Mouse (Mus musculus) CD4-positive, CD25-positive, alpha-beta regulatory T cell, adult 2 months (primary cell): Measurements from ENCODE around the gene Lrrc28.

ENCODE experiments used
- DNase-seq: peaks from one replicate; pipeline ENCODE4 v3.0.0-alpha.2; 2012; ENCODE audit warnings: low read depth, low spot score

The Lrrc28 gene

DNA sequence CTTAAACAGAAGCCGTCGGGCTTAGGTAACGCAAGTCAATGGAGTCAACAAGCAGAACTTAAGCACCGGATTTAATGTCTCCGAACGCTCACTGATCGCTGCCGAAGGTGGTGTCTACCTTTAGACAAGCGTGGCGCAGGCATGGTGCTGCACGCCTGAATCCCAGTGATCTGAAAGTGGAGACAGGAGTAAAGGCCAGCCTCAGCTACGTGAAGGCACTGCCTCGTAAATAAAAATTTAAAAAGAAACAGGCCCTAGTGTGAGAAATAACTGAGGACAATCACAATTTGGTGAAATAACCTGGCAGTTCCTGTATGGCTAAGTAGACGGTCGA, 580 bp upstream of the Lrrc28 start:
- no peak for DNase-seq

- DNase-seq = peak; percentile 15
These were observed 777 bp downstream of the Lrrc28 start for GRCm38 (mm10) chr7:67644291-67644690.

DNA sequence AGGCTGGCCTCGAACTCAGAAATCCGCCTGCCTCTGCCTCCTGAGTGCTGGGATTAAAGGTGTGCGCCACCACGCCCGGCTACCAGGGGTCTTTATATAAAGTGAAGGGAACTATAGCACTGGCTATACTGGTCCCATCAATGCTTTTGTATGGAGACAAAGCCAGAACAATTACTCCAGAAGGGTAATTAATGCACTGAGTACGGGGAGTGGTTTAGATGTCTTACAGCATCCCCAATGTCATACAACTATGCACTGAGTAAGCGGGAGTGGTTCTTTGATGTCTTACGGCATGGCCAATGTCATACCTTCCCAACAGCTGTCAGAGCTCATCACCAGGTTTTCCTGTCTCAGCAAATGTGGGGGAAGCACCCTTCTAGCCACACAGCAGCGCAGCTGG, 2.1 kb downstream of the Lrrc28 start:
- DNase-seq = no peak

- DNase-seq = no peak
These were observed 6.1 kb downstream of the Lrrc28 start for GRCm38 (mm10) chr7:67639006-67639405.

DNA sequence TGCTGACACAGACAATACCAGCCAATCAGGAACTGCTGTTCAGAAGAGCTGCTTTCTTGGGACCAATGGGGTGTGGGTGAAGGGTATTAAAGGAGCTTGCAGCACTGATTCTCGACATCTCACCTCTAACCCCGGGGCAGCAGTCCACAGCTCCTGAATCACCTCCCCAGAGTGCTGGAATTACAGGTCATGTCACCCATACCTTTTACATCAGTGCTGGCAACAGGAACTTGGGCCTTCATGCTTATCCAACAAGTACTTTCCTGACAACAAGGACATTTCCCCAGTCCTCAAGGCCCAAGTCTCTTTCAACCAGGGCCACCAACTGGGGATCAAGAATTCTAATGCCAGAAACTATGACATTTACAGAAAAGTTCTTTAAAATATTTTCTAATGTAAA, 8.9 kb downstream of the Lrrc28 start:
- no peak for DNase-seq

GRCm38 (mm10) chr7:67634210-67634609, 10.9 kb downstream of the Lrrc28 start:
- no peak for DNase-seq

DNA sequence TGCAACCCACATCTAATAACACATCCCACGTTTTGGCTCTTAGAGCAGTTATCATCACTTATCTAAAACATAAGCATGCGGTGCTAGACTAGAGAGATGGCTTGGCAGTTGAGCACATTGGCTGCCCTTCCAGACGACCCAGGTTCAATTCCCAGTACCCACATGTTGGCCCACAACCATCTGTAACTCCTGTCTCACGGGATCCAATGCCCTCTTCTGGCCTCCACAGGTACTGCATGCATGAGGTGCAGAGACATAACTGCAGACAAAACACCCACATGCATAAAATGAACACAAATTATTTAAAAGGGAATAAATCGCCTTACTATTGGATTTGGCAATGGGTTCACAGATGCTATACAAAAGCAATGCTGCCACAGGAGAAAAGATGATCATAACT, 12.7 kb downstream of the Lrrc28 start:
- DNase-seq = peak; percentile 53

DNA sequence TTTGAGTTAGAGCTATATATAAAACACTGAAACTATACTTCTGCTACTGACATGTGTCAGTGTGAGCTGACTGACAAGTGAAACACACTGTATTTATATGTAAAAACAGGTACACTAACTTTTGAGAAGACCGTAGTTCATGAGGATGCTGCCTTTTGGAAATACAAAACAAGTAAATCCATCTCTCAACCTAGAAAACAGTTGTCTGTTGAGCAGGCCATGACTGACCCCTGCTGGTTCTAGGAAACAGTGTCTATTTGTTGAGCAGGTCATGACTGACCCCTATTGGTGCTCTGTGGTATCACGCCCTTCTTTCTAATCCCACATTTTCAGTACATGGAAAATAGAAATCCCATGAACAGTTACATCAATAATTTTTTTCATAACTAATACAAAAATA, 14.3 kb downstream of the Lrrc28 start:
- DNase-seq = peak; percentile 88

DNA sequence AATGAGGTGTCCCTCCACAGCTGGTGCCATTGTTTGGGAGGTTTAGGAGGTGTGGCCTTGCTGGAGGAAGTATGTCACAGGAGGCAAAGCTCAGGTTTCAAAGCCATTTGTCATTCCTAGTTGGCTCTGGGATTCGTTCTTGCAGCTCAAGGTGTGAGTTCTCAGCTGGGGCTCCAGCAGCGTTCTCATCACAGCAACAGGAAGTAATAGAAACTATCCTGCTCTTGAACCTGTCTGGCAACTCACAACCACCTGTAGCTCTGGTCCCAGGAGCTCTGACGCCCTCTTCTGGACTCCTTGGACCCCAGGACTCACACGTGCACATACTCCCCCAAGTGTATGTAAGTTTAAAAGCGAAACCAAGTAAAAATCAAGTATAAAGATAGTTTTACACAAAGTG, 15.4 kb downstream of the Lrrc28 start:
- DNase-seq = no peak

DNA sequence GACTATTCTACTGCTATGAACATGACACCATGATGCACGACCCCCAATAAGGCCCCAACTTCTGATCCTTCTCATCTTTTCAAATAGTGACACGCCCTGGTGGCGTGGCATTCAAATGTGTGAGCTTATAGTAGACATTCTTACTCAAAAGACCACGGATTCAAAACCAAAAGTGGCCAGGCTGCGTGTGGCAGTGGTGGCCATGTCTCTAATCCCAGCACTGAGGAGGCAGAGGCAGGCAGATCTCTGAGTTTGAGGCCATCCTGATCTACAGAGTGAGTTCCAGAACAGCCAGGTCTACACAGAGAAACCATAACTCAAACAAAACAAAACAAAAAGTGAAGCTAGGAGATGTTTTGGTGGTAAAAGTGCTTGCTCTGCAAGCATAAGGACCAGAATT, 18.4 kb downstream of the Lrrc28 start:
- DNase-seq = no peak

GRCm38 (mm10) chr7:67622151-67622550, 22.9 kb downstream of the Lrrc28 start:
- DNase-seq = no peak

GRCm38 (mm10) chr7:67619836-67620235, 25.2 kb downstream of the Lrrc28 start:
- no peak for DNase-seq

DNA sequence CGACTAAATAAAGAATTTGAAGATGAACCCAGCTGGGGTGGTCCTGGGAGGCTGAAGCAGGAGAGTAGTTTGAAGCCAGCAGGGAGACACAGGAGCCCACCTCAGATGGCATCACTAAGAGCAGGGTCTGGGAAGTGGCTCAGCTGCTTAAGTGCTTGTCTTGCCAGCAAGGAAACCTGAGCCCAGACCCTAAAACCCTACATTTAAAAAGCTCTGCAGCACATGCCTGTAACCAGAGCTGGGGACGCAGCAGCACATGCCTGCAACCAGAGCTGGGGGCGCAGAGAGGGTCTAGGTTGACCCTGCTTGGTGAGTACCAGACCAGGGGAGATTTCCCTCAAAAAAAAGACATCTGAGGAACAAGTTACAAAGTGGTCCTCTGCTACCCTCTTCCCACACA, 26.8 kb downstream of the Lrrc28 start:
- no peak for DNase-seq

GRCm38 (mm10) chr7:67617646-67618045, 27.4 kb downstream of the Lrrc28 start:
- no peak for DNase-seq

DNA sequence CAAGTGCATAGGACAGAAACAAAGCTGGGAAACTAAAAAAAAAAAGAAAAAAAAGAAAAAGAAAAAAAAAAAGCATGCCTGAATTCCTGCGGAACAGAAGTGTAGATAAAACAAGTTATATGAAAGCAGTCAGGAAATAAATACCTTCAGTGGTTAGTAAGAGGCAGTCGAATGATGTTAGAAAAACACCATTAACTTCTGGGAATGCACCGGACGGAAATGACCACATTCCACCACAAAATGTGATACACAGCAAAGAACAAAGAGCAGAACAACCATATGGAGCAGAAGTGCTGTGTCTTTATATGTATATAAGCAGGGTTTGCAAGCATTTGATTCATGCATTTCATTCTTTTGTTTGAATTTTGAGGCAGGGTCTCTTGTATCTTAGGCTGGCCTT, 28.2 kb downstream of the Lrrc28 start:
- no peak for DNase-seq

GRCm38 (mm10) chr7:67614464-67614861, 30.6 kb downstream of the Lrrc28 start:
- no peak for DNase-seq

DNA sequence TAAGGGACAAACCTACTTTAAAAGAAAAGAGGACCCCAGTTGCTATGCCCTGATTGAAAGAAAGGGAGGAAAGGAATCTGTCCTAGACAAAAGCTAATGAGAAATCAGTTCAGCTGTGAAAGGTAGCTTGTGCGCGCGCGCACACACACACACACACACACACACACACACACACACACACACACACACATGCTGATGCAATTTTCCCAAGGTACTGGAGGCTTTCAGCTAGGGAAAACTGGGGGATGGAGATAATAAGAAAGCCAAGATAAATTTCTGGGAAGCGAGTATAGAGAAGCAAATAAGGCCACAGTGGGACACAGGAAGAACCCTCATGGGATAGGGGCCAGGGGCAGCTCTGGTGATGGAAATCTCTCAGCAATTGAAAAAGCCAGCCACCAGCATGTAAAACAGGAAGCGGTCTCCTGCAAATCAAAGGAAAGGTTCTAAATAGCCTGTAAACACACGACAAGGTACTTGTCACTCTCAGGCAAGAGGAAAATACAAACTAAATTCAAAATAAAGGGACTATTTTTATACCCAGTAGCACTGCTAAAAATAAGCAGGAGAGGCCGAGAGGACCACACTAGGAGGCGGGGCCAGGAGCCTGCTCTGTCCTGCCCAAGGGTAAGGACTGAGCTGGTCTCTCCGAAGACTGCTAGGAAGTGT, 31.1 kb downstream of the Lrrc28 start:
- no peak for DNase-seq

DNA sequence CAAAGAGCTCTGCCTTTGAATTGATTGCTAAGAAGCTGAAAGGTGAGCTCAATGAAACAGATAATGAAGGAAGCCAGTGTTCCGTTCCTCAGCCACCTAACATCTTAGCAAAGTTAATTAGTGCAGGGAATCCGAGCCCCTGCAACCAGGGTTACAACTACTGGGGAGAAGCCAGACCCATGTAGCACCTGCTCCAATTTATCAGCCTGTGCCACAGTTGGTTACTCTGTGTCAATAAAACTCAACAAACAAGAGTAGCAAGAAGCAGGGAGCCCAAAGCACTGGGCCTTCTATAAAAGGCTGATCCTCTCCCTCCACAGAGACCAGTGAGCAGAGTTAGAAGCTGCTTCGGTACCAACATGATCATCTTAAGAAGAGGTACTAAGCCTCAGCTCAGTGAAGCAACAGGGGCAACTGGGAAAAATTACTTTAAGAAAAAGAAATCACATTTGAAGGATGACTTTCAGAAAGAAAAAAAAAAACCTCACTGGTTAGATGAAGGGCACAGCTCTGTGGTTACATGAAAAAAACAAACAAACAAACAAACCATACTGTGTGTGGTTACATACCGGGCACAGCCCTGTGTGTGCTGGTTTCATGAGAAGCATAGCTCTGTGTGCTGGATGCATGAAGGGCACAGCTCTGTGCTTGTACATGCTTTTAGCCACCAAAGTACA, 36.6 kb downstream of the Lrrc28 start:
- DNase-seq = no peak

DNA sequence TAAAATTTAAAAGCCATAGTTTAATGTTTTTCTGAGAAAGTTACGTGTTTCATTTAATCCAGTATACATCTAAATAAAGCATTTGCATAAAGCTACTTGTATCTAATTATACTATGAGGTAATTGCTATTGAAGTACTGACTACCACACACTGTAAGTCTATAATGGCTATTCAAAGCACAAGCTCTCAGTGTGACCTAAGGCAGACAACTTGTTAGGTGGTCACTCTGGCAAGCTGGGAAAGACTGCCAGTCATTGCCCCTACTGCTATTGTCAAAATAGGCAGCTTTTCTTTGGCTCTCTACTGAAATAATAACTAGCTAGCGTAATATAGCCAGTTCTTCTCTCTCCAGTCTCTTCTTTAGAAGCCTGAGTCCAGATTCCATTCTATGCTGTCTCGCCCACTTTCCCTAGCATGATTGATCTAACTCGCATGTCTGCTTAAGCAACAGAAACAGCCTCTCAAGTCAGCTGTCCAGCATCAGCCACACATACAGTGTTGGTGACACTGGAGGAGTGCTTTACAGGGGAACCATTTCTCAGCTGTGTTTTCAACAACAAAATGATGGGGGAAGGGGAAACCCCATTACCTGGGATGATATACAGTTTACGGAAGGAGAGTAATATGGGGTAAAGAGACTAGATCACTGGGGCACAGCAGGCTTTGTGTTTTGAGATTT, 37.3 kb downstream of the Lrrc28 start:
- DNase-seq = no peak

GRCm38 (mm10) chr7:67606250-67606649, 38.8 kb downstream of the Lrrc28 start:
- DNase-seq = no peak

DNA sequence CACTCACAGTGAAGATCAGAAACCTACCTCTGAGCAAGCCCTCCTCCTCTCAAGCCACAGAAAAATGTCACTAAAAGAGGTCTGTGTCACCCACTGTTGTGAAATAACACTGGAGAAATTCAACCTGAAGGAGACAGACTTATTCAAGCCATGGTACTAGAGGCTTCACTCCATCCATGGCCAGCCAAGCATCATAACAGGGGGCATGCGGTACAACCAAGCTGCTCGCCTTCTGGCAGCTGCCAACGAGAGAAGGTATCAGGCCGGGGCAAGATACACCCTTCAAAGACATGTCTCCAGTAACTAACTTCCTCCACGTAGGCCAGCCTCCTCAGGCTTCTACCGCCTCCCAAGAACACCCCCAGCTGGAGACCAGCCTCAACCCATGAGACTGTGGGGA, 40.0 kb downstream of the Lrrc28 start:
- DNase-seq = no peak

GRCm38 (mm10) chr7:67598050-67598449, 47.0 kb downstream of the Lrrc28 start:
- no peak for DNase-seq

GRCm38 (mm10) chr7:67596961-67597360, 48.1 kb downstream of the Lrrc28 start:
- DNase-seq = no peak
